Mouse (Mus musculus): Measurements from ENCODE around the gene Spty2d1.

Spty2d1 gene

DNA sequence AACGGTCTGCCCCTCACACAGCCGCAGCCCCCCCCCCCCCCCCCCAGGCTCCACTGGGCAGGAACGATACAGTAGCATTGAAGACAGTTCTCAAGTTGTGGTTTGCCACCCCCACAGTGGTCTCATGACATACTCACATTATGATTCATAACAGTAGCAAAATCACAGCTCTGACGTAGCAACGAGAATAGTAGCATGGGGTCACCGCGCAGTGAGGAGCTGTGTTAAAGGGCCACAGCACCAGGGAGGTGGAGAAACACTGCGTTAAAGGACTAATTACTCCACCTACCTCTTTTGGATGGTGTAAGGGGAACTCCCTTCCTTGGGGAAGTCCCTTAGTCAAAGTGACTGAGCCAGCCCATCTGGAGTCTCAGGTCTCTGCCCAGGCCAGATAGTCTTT lies 14.3 kb upstream of the Spty2d1 start:
- no peak for DNase-seq (ENCODE audit: low read depth, low spot score)

DNA sequence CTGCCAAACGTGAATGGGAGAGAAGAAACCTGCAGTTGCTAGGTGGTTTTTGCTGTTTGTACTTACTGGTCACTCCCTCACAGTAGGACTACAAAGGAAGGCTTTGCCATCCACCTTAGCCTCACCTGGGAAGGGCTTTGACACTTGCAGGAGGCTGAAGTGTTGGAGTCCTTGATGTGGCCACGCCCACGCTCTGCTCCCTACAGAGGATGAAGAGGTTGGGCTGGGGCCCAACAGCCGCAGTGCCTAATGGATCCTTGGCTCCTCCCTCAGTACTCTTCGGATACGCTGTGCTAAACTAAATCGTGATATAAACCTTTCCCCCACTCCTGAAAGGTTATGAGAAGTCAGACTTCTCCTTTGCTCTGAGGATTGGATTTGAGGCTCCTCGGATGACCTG lies 12.7 kb upstream of the Spty2d1 start:
- DNase-seq (ENCODE audit: low read depth, low spot score): no peak

DNA sequence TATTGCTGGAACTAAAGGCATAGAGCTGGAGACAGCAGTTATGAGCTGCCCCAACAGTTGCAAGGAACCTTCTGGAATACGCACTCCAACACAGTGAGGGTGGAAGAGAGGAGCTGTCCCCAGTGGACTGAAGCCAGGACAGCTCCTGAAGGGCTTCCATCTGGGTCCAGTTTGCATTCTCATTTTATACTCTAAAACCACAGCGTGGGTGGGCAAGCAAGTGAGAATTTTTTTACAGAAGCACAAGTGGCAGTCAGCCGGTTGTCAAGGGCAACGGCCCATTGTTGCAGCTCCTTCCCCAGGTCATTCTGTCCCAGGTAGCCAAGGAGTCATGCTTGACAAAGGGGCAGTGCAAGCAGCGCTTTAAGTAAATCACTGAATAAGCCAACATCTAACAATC lies 11.4 kb upstream of the Spty2d1 start:
- DNase-seq (ENCODE audit: low read depth, low spot score): peak; percentile 79

DNA sequence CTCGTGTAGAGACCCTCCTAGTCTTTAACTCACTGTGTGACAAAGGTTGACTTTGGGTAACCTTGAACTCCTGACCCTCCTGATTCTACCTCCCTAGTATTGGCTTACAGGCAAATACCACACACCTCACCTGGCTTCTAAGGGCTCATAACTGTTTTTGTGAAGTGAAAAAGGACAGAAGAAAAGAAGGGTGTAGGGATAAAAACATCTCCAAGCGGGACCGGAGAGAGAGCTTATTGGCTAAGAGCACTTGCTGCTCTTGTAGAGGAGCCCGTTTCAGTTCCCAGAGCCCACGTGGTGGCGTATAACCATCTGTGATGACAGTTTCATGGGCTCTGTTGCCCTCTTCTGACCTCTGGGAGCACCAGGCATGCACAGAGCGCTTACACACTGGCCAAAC lies 8.9 kb upstream of the Spty2d1 start:
- no peak for DNase-seq (ENCODE audit: low read depth, low spot score)

DNA sequence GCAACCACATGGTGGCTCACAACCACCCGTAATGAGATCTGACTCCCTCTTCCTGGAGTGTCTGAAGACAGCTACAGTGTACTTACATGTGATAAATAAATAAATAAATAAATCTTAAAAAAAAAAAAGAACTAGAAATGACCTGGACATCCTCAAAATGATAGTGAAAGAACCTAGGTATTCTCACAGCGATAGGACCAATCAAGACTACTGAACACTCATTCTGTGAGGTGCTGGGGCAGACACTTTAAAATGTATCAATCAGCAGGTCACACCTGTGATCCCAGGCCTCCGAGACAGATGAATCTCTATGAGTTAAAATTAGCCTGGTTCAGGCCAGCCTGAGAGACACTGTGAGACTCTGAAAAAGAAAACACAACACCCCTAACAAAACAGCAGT lies 8.4 kb upstream of the Spty2d1 start:
- no peak for DNase-seq (ENCODE audit: low read depth, low spot score)

DNA sequence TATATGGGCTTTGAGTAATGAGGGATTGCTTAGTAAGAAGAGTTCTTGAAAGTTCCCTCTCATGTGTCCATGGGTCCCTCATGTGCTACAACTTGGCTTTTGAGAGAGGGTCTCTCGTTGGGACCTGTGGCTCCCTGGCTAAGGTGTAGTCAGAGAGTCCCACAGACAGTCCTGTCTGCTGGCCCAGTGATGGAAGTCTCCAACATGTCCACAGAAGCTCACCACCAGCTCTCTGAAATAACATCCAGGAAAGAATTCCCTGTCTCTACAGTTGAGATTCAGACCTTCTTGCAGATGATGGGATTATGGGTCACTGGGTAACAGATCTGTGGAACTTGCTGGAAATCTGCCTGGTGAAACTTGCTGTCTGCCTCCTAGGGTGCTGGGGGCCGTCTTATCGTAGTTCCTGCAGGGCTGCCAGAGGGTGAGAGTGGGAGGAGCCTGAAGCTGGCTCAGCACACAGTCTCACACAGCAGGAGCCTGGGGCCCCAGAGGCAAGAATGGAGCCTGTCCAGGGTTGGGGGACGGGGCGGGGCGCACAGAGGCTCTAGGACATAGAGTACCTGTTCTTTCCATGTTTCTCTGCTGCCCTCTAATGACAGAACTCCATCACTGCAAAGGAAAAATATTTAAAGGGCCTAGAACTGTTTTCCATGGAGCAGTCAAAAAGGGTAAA lies 7.3 kb upstream of the Spty2d1 start:
- peak; percentile 79 for DNase-seq (ENCODE audit: low read depth, low spot score)

DNA sequence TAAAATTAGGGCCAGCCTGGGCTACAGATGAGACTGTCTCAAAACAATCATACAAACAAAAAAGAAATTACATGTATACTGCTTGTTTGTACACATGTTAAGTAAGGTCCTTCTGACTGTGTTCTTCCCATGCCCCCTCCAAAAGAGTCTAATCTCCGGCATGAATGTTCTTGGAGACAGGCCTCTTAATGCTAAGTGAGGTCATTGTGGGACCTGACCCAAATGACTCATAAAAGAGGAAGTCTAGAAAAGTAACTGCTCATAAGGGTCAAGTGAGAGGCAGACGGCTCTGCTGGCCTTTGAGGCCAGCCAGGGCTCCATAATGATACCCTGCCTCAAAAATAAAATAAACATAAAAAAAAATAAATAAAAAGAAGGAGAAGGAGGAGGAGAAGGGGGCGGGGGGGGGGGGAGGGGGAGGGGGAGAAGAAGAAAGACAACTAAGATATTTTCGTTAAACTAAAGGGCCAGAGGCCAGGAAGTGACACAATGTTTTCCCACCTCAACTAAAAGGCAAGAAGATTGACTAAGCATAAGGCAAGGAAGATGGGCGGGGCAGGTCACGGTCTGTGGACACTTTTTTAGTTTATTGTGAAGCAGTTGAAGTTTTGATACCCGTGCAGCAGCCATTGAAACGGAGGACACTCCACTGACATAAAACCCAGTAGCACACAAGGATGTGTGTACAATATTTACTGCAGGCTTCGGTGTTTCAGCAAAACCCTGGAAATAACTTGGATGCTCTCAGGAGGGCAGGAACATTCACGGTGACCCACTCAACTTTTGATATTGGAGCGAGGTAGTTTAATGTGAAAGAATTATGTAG lies 6.6 kb upstream of the Spty2d1 start:
- DNase-seq (ENCODE audit: low read depth, low spot score): no peak

DNA sequence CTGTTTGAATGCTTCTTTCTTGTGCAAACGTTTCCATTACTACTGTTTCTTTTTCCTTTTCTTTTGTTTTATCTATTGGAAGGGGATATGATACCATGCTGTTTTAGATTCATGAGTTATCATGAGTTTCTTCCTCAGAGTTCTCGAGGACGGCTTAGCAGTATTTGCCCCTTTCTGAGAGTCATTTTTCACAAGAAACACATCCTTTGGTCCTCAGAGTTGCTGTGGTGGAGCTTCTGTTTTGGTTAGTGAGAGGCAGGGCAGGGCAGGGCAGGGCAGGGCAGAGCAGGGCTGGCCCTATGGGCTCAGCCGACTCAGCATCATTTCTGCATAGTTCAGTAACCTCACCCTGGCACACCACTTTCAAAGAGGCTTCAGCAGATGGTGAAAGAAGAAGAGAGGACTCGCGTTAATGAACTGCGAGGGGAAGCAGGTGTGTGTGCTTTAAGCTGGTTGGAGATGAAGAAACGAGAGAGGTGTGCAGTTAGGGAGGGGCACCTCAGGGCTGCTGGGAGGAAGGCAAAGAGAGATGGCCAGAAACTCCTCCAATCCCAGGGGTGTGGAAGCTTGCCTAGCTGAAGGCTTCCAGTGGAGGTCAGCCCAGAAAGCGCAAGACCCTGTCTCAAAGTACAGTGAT lies 5.0 kb upstream of the Spty2d1 start:
- DNase-seq (ENCODE audit: low read depth, low spot score): no peak

DNA sequence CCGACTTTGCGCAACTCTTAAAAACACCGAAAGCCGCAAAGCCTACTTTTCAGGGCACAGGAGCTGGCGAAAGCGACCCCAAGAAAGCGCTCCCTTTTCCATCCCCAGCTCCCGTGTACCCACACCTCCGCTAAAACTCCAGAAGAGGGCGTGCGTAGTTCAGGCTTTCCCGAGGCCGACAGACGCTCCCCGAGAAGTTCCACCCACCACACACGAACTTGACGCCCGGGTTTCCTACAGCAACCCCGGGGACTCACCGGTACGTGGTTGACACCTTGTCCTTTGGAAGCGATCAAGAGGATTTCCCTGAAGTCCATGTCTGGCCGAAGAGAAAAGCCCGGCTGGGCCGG lies 418 bp downstream of the Spty2d1 start:
- peak; percentile 89 for DNase-seq (ENCODE audit: low read depth, low spot score)

DNA sequence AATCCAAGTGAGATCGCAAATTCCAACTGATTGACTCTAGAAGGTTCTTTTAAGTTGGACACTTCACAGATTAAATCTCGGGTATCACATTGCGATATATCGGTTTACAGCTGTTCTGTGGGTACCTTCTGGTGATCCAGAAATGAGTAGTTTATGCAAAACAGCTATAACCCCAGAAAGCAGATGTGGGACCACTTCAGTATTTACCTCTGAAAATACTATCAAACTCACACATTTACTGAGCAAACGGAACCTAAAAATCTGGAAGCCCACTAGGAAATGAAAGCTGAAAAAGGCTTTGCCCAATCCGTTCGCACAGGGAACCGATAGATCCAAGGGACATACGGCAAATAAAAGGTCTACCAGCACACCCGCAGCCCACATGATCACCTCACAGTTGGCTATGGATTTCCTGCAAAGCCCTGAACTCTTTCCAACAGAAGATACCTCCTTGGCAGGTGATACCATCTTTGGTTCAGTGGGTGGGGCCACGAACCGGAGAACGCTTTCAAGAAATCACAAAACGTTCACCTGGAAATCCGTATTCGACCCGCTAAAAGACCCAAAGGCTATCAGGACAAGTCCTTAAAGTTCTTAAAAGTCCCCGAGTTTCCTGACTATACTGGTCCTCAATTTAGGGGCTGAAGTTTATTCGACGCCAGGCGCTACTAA lies 966 bp downstream of the Spty2d1 start:
- peak; percentile 39 for DNase-seq (ENCODE audit: low read depth, low spot score)

DNA sequence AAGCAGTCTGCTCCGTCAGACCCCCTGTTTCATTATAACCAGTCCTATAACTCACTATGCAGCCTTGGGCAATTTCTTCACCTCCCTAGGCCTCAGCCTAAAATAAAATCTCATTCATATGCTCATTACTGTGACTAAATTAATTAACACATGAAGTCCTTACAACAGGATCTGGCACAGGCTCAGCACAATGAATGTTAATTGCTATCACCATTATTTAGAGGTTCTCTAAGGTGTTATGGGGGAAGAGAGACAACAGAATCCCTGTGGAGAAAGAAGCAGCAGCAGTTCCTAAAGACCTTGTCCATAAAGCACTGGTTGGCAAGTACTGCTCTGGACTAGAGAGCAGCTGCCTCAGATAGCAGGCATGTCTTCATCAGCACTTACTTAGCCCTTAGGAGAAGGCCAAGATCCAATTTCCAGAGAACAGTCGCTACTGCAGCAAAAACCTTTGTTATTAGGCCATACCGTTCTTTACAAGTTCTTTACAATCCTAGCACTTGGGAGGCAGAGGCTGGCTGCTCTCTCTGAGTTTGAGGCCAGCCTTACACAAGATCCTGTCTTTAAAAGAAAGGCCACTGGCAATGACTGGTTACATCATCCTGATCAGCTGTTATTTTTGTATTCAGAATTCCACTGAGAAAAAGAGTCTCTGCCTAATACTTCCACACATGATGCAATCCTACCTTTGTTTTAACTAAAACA lies 4.6 kb downstream of the Spty2d1 start:
- DNase-seq (ENCODE audit: low read depth, low spot score): no peak

DNA sequence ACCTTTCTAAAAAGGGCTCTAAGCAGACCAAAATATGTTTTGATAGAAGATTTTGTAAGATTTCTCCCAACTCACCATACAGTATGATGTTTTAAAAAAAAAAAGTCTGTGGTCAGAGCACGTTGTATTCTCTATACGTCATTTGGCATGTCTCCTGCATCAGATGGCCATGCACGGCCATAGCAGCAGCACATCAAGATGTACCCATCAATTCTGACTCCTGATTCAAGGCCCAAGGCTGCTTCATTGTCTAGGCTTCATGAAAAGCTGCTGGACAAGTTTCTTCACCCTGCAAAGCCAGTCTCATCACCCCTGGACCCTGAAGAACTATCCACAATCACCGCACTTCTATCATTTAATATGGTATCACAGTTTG lies 6.3 kb downstream of the Spty2d1 start:
- no peak for DNase-seq (ENCODE audit: low read depth, low spot score)

DNA sequence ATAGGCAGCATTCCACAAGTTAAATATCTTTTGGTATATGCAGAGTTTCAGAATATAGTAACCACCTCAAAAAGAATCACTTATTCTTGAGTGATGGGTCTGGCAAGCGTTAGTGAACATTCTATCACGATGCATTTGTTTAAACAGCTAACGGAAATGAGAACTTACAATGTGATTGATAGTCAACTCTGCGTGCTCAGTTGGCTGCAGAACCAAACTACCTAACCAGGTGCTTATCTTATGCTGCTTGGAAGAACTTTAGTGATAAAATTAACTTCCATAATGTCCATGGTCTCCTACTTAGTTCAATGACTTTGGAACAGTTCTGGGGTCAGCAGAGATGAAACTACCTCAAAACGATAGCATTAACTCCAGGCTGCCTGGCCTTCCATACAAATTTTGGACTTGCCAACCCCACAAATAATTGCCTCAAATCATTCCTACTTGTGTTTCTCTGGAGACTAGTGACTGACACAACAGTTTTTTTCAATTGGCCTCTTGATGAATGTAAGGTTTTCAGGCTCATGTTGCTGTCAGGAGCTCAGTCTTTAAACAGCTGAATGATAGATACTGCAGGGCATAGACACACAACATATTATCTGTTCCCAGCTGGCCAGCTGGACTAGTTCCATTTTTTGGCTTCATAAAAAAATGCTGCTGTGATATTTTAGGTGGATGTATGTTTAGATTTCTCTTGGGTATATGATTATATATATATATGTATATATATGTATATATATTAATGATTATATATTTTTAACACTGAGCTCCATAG lies 6.9 kb downstream of the Spty2d1 start:
- DNase-seq (ENCODE audit: low read depth, low spot score): no peak

DNA sequence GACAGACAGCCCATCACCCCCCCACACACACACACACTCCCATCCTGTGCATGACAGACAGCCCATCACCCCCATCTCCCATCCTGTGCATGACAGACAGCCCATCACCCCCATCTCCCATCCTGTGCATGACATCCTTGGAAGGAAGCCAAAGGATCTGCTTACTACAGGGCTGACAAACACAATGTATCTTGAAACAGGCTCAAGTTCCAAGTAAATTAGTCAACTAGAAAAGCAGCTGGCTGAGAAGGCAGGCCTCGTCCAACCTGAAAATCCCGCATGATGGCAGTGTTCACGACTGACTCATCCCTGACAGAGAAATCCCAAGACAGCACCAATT lies 7.6 kb downstream of the Spty2d1 start:
- peak; percentile 80 for DNase-seq (ENCODE audit: low read depth, low spot score)

DNA sequence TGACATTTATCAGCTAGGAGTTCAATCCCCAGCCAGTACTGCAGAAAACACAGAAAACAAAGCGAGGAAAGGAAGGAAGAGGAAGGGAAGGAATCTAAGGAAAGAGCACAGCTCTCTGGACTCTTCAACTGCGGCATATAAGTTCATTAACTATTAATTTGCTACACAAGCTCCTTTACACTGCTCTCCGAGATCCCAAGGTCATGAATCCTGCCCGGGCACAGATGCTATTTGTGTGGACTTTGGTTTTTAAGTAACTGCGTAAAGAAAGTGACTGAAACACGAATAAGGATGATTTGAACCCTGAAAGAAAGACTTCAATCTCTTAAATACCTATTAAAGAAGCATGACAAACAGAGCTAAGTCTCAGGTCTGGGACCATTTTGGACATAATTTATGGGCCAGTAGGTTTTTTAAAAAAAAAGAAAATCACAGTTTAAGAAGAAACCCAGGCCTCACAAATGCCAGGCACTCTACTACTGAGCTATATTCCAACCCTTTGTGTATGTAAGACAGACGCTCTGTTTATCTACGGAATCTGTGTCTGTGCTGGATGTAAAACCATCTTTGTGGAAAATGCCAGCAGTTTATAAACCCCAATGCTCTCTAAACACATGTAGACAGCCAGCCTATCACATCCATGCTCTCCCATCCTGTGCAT lies 8.1 kb downstream of the Spty2d1 start:
- no peak for DNase-seq (ENCODE audit: low read depth, low spot score)

DNA sequence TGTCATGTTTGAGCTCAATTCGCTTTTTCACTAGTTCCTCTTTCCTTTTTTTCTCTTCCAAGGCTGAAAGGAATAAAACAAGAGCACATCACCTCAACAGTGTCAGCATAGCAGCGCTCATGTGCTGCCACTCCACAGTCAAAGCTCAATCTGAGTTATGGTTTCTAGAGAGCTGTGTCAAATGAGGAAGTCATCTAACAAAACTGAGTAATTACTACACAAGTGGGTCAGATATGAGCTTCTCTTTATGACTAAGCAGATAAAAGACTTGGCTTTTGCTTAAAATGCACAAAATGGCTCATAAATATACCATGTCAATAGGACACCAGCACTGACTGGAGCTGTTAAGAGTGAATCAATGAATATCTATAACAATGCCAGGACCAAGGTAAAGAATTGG lies 9.3 kb downstream of the Spty2d1 start:
- DNase-seq (ENCODE audit: low read depth, low spot score): no peak

DNA sequence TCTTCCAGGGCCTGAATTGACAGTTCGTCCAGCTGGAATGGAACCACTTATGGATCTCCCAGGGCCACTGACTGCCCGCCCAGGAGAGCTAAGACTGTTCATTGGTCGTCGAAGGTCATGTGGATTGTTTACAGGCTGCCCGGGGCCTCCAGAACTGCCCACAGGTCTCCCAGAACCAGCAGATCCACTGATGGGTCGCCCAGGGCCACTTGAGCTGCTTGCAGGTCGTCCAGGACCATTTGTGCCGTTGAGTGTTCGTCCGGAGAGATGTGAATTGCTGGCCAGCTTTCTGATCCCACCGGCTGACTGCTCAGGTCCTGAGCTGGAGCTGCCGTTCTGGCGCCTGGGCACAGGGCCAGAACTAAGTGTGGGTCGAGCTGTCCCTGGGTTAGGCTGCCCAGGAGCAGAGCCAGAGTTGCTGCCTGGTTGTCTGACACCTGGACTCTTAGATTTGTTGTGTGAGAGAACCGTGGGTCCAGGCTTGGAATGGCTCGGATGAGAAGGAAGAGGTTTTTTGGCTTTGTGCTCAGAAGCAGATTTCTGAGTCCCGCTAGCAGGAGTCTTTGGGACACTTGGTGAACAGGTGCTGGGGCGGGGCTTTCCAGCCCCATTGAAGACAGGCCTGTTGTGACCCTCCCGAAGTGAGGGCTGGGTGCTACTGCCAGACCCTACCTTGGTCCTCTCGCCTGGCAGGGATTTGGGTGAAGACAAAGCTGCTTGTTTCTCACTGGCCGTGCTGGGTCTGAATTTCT lies 10.4 kb downstream of the Spty2d1 start:
- DNase-seq (ENCODE audit: low read depth, low spot score): peak; percentile 82

DNA sequence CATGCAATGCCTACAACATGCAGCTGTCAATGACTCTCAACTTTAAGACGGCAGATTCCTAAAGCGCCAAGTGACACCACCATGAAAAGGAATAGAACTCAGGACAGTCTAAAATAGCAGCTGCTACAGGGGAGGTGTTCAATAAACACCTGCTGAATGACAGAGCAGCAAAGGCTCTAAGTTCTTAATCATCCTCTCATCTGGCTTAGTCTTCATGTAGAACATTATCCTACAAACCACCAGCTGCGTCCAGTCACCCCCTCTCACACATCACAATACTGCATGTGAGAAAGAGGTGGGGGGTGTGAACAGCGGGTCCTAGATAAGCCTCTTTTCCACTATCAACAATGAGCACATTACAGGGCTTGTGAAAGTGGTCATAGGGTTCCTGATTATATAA lies 11.2 kb downstream of the Spty2d1 start:
- DNase-seq (ENCODE audit: low read depth, low spot score): no peak

DNA sequence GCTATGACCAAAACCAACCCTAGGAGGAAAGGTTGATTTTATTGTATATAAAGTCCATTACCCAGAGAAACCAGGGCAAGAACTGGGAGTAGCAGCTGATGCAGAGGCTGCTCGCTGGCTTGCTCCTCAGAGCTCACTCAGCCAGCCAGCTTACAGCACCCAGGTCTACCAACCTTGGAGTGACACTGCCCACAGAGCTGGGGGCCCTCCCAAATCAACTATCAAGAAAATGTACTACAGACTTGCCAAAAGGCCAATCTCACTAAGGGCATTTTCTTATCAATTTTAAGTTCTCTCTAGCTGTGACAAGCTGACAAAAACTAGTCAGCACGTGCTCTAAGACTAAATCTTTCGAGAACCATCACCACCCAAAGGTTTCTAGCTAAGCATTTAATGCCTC lies 12.7 kb downstream of the Spty2d1 start:
- no peak for DNase-seq (ENCODE audit: low read depth, low spot score)

DNA sequence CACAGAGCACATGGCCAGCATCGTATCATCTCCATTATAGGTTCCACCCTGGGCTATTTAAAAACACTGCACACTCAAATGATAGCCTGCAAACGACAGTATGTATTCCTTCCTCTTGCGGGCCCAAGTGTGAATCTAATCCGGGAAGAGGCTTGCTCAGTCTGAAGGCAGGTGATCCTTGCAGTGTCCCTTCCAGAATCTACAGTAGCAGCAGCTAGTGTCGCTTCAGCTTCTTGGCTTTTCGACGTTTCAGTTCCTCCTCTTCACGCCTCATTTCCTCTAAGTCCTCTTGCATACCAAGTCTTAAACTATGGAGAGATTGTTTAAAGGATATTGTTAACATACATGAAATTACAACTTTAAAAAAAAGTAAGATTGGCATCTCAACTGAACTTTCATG lies 15.1 kb downstream of the Spty2d1 start:
- DNase-seq (ENCODE audit: low read depth, low spot score): no peak

Data from brain, adult 2 months (tissue).